Mouse (Mus musculus) forelimb bud, embryonic 11.5 days (tissue): ENCODE measurements around the gene Mcoln3.

Experiments
- DNase-seq: peaks from one replicate; pipeline ENCODE4 v3.0.0-alpha.2; 2012; ENCODE audit warnings: low read depth, low spot score

Mcoln3 gene

GRCm38 (mm10) chr3:146174215-146174614 is 57.0 kb downstream of the Mcoln3 start:
- no peak for DNase-seq

DNA sequence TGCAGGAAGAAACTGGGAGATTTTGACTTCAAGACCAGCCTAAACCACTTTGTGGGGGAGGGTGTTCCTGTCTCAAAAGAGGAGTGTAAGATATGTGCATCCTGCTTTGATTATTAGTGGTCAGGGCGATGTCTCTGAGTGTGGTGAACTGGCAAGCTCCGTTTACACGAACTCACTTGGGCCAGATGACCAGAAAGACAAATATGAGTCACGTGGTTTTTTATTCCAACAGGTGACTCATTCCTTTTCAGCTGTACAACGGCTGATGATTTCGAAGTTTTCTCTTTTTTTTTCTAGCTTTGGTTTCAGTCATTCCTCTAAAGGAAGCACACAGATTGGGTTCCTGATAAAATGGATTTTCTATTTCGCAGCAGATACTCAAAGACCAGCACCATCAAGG is 60.0 kb downstream of the Mcoln3 start:
- no peak for DNase-seq

DNA sequence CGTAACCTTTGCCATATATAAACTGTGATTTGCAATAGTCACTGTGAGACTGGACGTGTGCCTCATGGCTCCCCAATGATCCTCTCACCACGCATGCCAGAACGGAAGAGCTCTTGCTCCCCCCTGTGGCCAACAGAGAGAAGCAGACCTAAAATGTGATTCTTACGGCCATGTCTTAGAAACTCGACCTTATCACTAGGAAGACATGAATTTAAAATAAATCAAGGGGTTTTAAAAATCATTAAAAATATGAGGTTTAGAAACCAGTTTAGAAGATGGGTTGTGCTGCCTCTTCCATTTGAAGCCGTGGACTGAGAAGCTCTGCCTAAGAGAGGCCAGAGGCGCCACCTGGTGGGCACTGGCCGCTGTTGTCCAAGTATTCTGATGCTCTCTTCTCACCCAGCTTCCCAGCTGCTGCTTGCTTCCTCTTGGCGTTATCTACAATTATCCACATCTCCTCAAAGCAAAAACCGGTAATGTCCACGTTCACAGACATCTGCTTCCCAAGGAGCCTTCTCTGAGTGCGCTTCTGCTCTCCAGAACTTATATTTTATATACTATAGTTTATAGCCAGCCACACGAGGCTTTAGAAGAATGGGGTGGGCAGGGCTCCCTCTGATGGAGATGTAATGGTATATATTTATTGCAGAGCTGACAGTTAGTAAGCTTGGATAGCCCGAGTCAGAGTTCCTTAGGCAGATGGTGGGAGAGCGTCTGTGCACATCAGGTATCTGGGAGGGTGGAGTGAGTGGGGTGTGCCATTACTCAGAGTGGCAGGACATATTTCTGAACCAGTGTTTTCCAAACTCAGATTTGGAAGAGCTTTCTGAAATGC is 60.7 kb downstream of the Mcoln3 start:
- peak; percentile 79 for DNase-seq

- no peak for DNase-seq
Measured at GRCm38 (mm10) chr3:146180341-146180740, 63.1 kb downstream of the Mcoln3 start.

DNA sequence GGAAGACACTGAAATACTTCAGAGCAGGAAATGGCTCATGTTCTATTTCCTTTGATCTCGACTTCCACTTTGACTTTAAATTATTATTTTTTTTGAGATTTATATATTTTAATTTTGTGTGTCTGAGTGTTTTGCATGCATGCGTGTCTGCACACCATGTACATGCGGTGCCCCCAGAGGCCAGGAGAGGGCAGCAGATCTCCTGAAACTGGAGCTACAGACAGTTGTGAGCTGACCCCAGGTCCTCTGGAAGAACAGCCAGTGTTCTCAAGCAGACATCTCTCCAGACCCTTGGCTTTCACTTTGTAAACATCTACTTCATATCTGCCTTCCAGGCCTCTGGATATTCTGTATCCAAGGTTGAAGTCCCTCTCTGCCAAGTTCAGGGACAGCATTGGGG is 63.7 kb downstream of the Mcoln3 start:
- DNase-seq, result peak; percentile 30

DNA sequence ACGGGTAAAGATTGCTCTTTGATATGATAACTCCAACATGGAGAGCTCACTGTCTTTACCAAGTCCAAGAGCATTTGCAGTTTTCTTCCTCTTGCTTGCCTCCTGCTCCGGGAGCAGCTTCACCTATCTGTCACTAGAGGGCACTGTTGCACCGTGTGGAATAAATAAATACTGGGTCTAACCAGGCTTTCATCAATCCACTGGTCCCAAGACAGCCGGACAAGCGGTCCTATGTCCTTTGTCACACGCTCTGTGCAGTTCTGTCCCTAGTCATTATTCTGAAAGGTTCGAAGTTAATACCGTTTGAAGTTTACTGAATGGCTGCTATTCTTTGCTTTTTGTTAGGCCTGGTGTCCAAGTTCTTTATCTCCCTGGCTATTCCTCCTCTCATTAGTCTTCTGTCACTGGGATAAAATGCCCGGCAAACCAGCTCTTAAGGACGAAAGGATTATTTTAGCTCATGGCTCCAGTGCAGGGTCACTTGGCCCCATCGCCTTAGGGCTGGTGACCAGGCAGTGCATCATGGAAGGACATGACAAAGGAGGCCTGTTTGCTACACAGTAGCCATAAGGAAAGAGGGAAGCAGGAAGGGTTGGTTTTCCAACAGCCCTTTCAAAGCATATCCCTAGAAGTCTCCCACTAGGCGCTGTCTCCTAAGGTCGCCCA is 67.9 kb downstream of the Mcoln3 start:
- peak; percentile 79 for DNase-seq

DNA sequence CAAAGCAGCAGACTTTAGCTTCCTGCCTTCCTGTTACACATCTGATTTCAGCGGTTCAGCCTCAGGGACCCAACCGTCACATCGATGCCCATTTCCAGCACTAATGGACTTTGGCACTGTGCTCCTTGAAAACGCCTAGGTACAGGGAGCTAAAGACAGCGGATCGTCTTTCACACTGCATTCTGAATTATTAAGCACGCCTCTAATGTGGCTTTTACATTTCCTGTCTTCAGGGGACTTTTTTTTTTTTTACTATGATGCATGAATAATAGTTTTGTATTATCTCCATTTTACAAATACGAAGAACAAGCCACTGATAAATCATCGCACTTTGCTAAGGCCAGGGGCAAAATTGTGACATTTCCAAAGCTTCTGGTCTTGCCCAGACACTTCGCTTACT is 68.8 kb downstream of the Mcoln3 start:
- DNase-seq, result no peak

- DNase-seq, result no peak
Measured at GRCm38 (mm10) chr3:146189933-146190332, 72.7 kb downstream of the Mcoln3 start.
